Mouse (Mus musculus) hindbrain, embryonic 14.5 days (tissue): ENCODE measurements around the gene Btbd9. TPM values are rescaled to one million over a fixed set of nuclear protein-coding genes. Genes with fewer than 3 reads are reported as not detected.

ENCODE experiments used
- ATAC-seq: fragments of 200-750 bp; cut with Nextera tagmentation; 2 replicates; pipeline ENCODE4 v1.8.0; 2017; ENCODE audit warnings: moderate number of reproducible peaks, mild to moderate bottlenecking, moderate TSS enrichment, moderate library complexity; ENCODE audit not compliant: low FRiP score
- DNase-seq: peaks from one replicate; pipeline ENCODE4 v3.0.0-alpha.2; 2015; ENCODE audit warnings: low spot score
- H3K27ac ChIP-seq: fragments of 300-500 bp; sonication (generic); 2 replicates; pipeline ENCODE4 v1.5.1; 2014; ENCODE audit warnings: mild to moderate bottlenecking, moderate library complexity
- H3K27me3 ChIP-seq: fragments of 300-500 bp; sonication (generic); 2 replicates; pipeline ENCODE4 v1.6.1; 2014; ENCODE audit warnings: mild to moderate bottlenecking, low read length, mixed read lengths; ENCODE audit not compliant: control insufficient read depth, insufficient read depth
- H3K36me3 ChIP-seq: fragments of 300-500 bp; sonication (generic); replicated peaks from 2 replicates; pipeline ENCODE4 v1.6.1; 2014; ENCODE audit not compliant: control insufficient read depth, insufficient read depth
- H3K4me1 ChIP-seq: fragments of 300-500 bp; sonication (generic); replicated peaks from 2 replicates; pipeline ENCODE4 v1.6.1; 2014; ENCODE audit warnings: antibody characterized with exemption, low read length, mixed read lengths; ENCODE audit not compliant: control insufficient read depth, insufficient read depth
- H3K4me2 ChIP-seq: fragments of 300-500 bp; sonication (generic); replicated peaks from 2 replicates; pipeline ENCODE4 v1.6.1; 2014; ENCODE audit warnings: mild to moderate bottlenecking, moderate library complexity
- H3K4me3 ChIP-seq: fragments of 300-500 bp; sonication (generic); replicated peaks from 2 replicates; pipeline ENCODE4 v1.5.1; 2014; ENCODE audit warnings: mild to moderate bottlenecking, low read length
- H3K9ac ChIP-seq: fragments of 300-500 bp; sonication (generic); 2 replicates; pipeline ENCODE4 v1.6.1; 2014
- H3K9me3 ChIP-seq: fragments of 300-500 bp; sonication (generic); 2 replicates; pipeline ENCODE4 v1.6.1; 2016; ENCODE audit warnings: low read length; ENCODE audit not compliant: control insufficient read depth
- WGBS: fragments of 180-500 bp; shearing (Covaris S2); extraction: QIAGEN DNeasy Blood & Tissue Kit; methylation state at CpG from one replicate; pipeline ENCODE4 v1.1.7; 2014; 5-methylcytosine and 5-hydroxymethylcytosine counted together
- polyA plus RNA-seq: library from polyadenylated mRNA; unstranded; fragments of >200 nt; fragmentation: Nextera tagmentation; extraction: Ambion mirVana; gene quantifications from 2 replicates; pipeline ENCODE4 v1.2.1, GENCODE M21; 2014

The Btbd9 gene
- polyA plus RNA-seq, 1 experiment from 2014 or later: 126 TPM

GRCm38 (mm10) chr17:30553027-30553937 lies 23.0 kb downstream of the Btbd9 start:
- H3K27ac ChIP-seq: no peak overlapping the region
- no peaks in the 10 kb centered on the region for H3K9me3 ChIP-seq
- H3K27me3 ChIP-seq: no peaks in the 10 kb centered on the region
- no peak overlapping the region for H3K9ac ChIP-seq
- no peaks in the 10 kb centered on the region for H3K36me3 ChIP-seq
- no peaks in the 10 kb centered on the region for H3K4me1 ChIP-seq
- 89% methylated on average over 4 of the region's 4 CpGs for WGBS
- DNase-seq (no peak), ATAC-seq (no peak)
- no peak overlapping the region for H3K4me2 ChIP-seq
- no peak overlapping the region for H3K4me3 ChIP-seq

GRCm38 (mm10) chr17:30550774-30551107 lies 25.5 kb downstream of the Btbd9 start:
- H3K9ac ChIP-seq: no peak overlapping the region
- ATAC-seq: no peak
- DNase-seq: no peak
- H3K4me2 ChIP-seq: no peak overlapping the region
- H3K27ac ChIP-seq: no peak overlapping the region
- peaks cover 5% of the 10 kb centered on the region for H3K4me1 ChIP-seq
- H3K27me3 ChIP-seq: no peaks in the 10 kb centered on the region
- 32% methylated on average over 1 of the region's 1 CpGs for WGBS
- H3K36me3 ChIP-seq: no peaks in the 10 kb centered on the region
- no peak overlapping the region for H3K4me3 ChIP-seq
- no peaks in the 10 kb centered on the region for H3K9me3 ChIP-seq

- no peak overlapping the region for H3K27ac ChIP-seq
- ATAC-seq (no peak), DNase-seq (no peak)
- 55% methylated on average over 9 of the region's 9 CpGs for whole genome bisulfite sequencing
- H3K9ac ChIP-seq: no peak overlapping the region
- no peak overlapping the region for H3K4me3 ChIP-seq
- H3K4me2 ChIP-seq: no peak overlapping the region
- no peaks in the 10 kb centered on the region for H3K36me3 ChIP-seq
- no peaks in the 10 kb centered on the region for H3K9me3 ChIP-seq
- H3K27me3 ChIP-seq: no peaks in the 10 kb centered on the region
- H3K4me1 ChIP-seq: peaks cover 5% of the 10 kb centered on the region
Measured at GRCm38 (mm10) chr17:30549899-30550773, 26.2 kb downstream of the Btbd9 start.

- H3K4me1 ChIP-seq: peaks cover 26% of the 10 kb centered on the region
- ATAC-seq (no peak), DNase-seq (peak; percentile 56)
- no peak overlapping the region for H3K27ac ChIP-seq
- H3K4me2 ChIP-seq: no peak overlapping the region
- H3K9ac ChIP-seq: no peak overlapping the region
- no peak overlapping the region for H3K4me3 ChIP-seq
- H3K36me3 ChIP-seq: no peaks in the 10 kb centered on the region
- H3K9me3 ChIP-seq: no peaks in the 10 kb centered on the region
- H3K27me3 ChIP-seq: no peaks in the 10 kb centered on the region
- 52% methylated on average over 8 of the region's 8 CpGs for WGBS
Measured at GRCm38 (mm10) chr17:30539098-30539497, 37.2 kb downstream of the Btbd9 start.

GRCm38 (mm10) chr17:30536651-30537050 lies 39.6 kb downstream of the Btbd9 start:
- 50% methylated on average over 5 of the region's 5 CpGs for WGBS

GRCm38 (mm10) chr17:30533098-30533497 lies 43.2 kb downstream of the Btbd9 start:
- Histone ChIP-seq H3K4me3 (no peak overlapping the region), H3K27me3 (no peaks in the 10 kb centered on the region), H3K9me3 (no peaks in the 10 kb centered on the region), H3K36me3 (no peaks in the 10 kb centered on the region), H3K4me1 (peaks cover 14% of the 10 kb centered on the region), H3K4me2 (no peak overlapping the region), H3K27ac (no peak overlapping the region), H3K9ac (no peak overlapping the region)
- ATAC-seq: no peak
- WGBS: 90% methylated on average over 2 of the region's 2 CpGs
- no peak for DNase-seq

More at GRCm38 (mm10) chr17:30536651-30537050, 39.6 kb downstream of the Btbd9 start:
- H3K27me3 ChIP-seq: no peaks in the 10 kb centered on the region
- no peak overlapping the region for H3K9ac ChIP-seq
- H3K4me2 ChIP-seq: no peak overlapping the region
- H3K27ac ChIP-seq: no peak overlapping the region
- no peaks in the 10 kb centered on the region for H3K9me3 ChIP-seq
- no peak for DNase-seq
- ATAC-seq: no peak
- peaks cover 22% of the 10 kb centered on the region for H3K4me1 ChIP-seq
- H3K4me3 ChIP-seq: no peak overlapping the region
- H3K36me3 ChIP-seq: no peaks in the 10 kb centered on the region

- Histone ChIP-seq H3K4me2 (no peak overlapping the region), H3K9me3 (no peaks in the 10 kb centered on the region), H3K27ac (no peak overlapping the region), H3K36me3 (peaks cover 11% of the 10 kb centered on the region; the same call in 1 of the 2 replicates), H3K27me3 (no peaks in the 10 kb centered on the region), H3K4me1 (no peaks in the 10 kb centered on the region; the same call in 1 of the 2 replicates), H3K4me3 (no peak overlapping the region), H3K9ac (no peak overlapping the region)
- DNase-seq (no peak), ATAC-seq (no peak)
- WGBS: 59% methylated on average over 4 of the region's 4 CpGs
Measured at GRCm38 (mm10) chr17:30530542-30530940, 45.7 kb downstream of the Btbd9 start.

- H3K36me3 ChIP-seq: peaks cover 11% of the 10 kb centered on the region; the same call in 1 of the 2 replicates
- DNase-seq (no peak), ATAC-seq (no peak)
- H3K27me3 ChIP-seq: no peaks in the 10 kb centered on the region
- no peak overlapping the region for H3K4me2 ChIP-seq
- H3K4me3 ChIP-seq: no peak overlapping the region
- no peak overlapping the region for H3K27ac ChIP-seq
- WGBS: 85% methylated on average over 12 of the region's 12 CpGs
- H3K4me1 ChIP-seq: no peaks in the 10 kb centered on the region; the same call in 1 of the 2 replicates
- no peaks in the 10 kb centered on the region for H3K9me3 ChIP-seq
- no peak overlapping the region for H3K9ac ChIP-seq
Measured at GRCm38 (mm10) chr17:30529632-30530541, 46.4 kb downstream of the Btbd9 start.
